Mouse (Mus musculus) embryonic fibroblast, embryonic 13.5 days (primary cell): ENCODE data around the gene Ylpm1.

Experiments
- CTCF ChIP-seq: IDR thresholded peaks from 2 replicates; pipeline ENCODE4 v1.5.1; 2011; ENCODE audit warnings: mild to moderate bottlenecking, control low read depth, low read length, moderate library complexity, borderline replicate concordance; ENCODE audit not compliant: insufficient read depth
- POLR2A ChIP-seq: IDR thresholded peaks from 2 replicates; pipeline ENCODE4 v1.6.1; 2011; ENCODE audit warnings: low read depth, mild to moderate bottlenecking, control low read depth, low read length, moderate library complexity

DNA sequence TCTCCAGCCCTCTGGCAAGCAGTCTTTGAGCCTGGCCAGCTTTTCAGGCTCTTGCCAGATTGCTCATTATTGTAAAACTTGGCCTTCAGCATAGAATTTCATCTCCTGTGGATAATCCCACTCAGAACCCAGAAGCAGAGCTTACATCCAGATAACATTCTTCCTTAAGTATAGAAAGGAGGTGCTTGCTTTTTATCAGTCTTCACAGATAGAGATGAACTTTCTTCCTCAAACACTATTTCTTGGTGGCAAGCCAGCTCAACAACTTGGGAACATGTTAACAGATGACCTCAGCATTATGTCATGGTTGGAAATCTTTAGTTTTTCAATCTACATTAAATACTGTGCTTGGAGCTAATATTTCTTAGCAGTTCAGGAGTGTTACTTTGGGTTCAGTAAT lies 74.9 kb downstream of the Ylpm1 start:
- TF ChIP-seq POLR2A, result no peak
- TF ChIP-seq CTCF, result no peak
